Mouse (Mus musculus) c-Kit-negative CD71-positive TER-119-positive erythroid progenitor cells, embryonic 14.5 days (primary cell): ENCODE results near the gene Cd4.

Source experiments
- DNase-seq: peaks from one replicate; pipeline ENCODE4 v3.0.0-alpha.2; 2013; ENCODE audit warnings: low read depth, low spot score

Cd4 gene

GRCm38 (mm10) chr6:124885956-124886381 lies 2.1 kb downstream of the Cd4 start:
- no peak for DNase-seq

GRCm38 (mm10) chr6:124884714-124885500 lies 3.1 kb downstream of the Cd4 start:
- no peak for DNase-seq

GRCm38 (mm10) chr6:124883351-124883750 lies 4.7 kb downstream of the Cd4 start:
- DNase-seq, result no peak

- DNase-seq, result no peak
Measured at GRCm38 (mm10) chr6:124881821-124882220, 6.2 kb downstream of the Cd4 start.

- no peak for DNase-seq
Measured at GRCm38 (mm10) chr6:124879390-124879789, 8.6 kb downstream of the Cd4 start.

GRCm38 (mm10) chr6:124874348-124874747 lies 13.7 kb downstream of the Cd4 start:
- DNase-seq, result no peak

- no peak for DNase-seq
Measured at GRCm38 (mm10) chr6:124866560-124866959, 21.5 kb downstream of the Cd4 start.

- DNase-seq, result no peak
Measured at GRCm38 (mm10) chr6:124865766-124866362, 22.2 kb downstream of the Cd4 start.

GRCm38 (mm10) chr6:124863658-124864298 lies 24.2 kb downstream of the Cd4 start, which contains the start of gene Gpr162:
TSS of gene Gpr162 (minus strand) at chr6:124863983.
- DNase-seq, result no peak

GRCm38 (mm10) chr6:124863125-124863657 lies 24.8 kb downstream of the Cd4 start:
- DNase-seq, result no peak

- no peak for DNase-seq
Measured at GRCm38 (mm10) chr6:124862406-124863124, 25.5 kb downstream of the Cd4 start.

GRCm38 (mm10) chr6:124861802-124862201 lies 26.2 kb downstream of the Cd4 start:
- no peak for DNase-seq

- DNase-seq, result no peak
Measured at GRCm38 (mm10) chr6:124861266-124861665, 26.8 kb downstream of the Cd4 start.

GRCm38 (mm10) chr6:124860511-124860910 lies 27.5 kb downstream of the Cd4 start:
- DNase-seq, result no peak

GRCm38 (mm10) chr6:124859725-124860124 lies 28.3 kb downstream of the Cd4 start:
- no peak for DNase-seq

GRCm38 (mm10) chr6:124858561-124859318 lies 29.3 kb downstream of the Cd4 start:
- DNase-seq, result no peak

- no peak for DNase-seq
Measured at GRCm38 (mm10) chr6:124857840-124858530, 30.0 kb downstream of the Cd4 start.

GRCm38 (mm10) chr6:124856916-124857839 lies 30.8 kb downstream of the Cd4 start, which contains the start of gene P3h3:
TSS of gene P3h3 (minus strand) at chr6:124857752.
- DNase-seq, result no peak

- DNase-seq, result no peak
Measured at GRCm38 (mm10) chr6:124856321-124856720, 31.7 kb downstream of the Cd4 start.
